Mouse (Mus musculus) forebrain, embryonic 16.5 days (tissue): ENCODE results near the gene Mrpl33. TPM values are rescaled to one million over a fixed set of nuclear protein-coding genes. Genes with fewer than 3 reads are reported as not detected.
"Not testable (repeated sequence)": the region's sequence is repeated elsewhere in the genome, so short reads cannot be mapped to it uniquely, and the experiment has no call there.

Experiments
- ATAC-seq: fragments of 200-750 bp; cut with Nextera tagmentation; 2 replicates; pipeline ENCODE4 v1.8.0; 2017; ENCODE audit warnings: mild to moderate bottlenecking, moderate library complexity
- H3K27ac ChIP-seq: fragments of 300-500 bp; sonication (generic); 2 replicates; pipeline ENCODE4 v1.5.1; 2014; ENCODE audit warnings: low read length, control low read depth
- H3K27me3 ChIP-seq: fragments of 300-500 bp; sonication (generic); replicated peaks from 2 replicates; pipeline ENCODE4 v1.6.1; 2014; ENCODE audit warnings: low read length; ENCODE audit not compliant: control insufficient read depth, insufficient read depth
- H3K36me3 ChIP-seq: fragments of 300-500 bp; sonication (generic); 2 replicates; pipeline ENCODE4 v1.6.1; 2014; ENCODE audit not compliant: control insufficient read depth, insufficient read depth
- H3K4me1 ChIP-seq: fragments of 300-500 bp; sonication (generic); replicated peaks from 2 replicates; pipeline ENCODE4 v1.6.1; 2014; ENCODE audit warnings: low read length; ENCODE audit not compliant: control insufficient read depth, insufficient read depth
- H3K4me2 ChIP-seq: fragments of 300-500 bp; sonication (generic); 2 replicates; pipeline ENCODE4 v1.6.1; 2014; ENCODE audit warnings: mild to moderate bottlenecking, low read length, control low read depth
- H3K4me3 ChIP-seq: fragments of 300-500 bp; sonication (generic); replicated peaks from 2 replicates; pipeline ENCODE4 v1.5.1; 2014; ENCODE audit warnings: mild to moderate bottlenecking, low read length, control low read depth
- H3K9ac ChIP-seq: fragments of 300-500 bp; sonication (generic); replicated peaks from 2 replicates; pipeline ENCODE4 v1.6.1; 2014; ENCODE audit warnings: low read depth, low read length, control low read depth
- H3K9me3 ChIP-seq: fragments of 300-500 bp; sonication (generic); 2 replicates; pipeline ENCODE4 v1.6.1; 2016; ENCODE audit warnings: low read length; ENCODE audit not compliant: control insufficient read depth
- WGBS: fragments of 180-500 bp; shearing (Covaris S2); extraction: QIAGEN DNeasy Blood & Tissue Kit; methylation state at CpG from one replicate; pipeline ENCODE4 v1.1.7; 2014; 5-methylcytosine and 5-hydroxymethylcytosine counted together
- polyA plus RNA-seq: library from polyadenylated mRNA; unstranded; fragments of >200 nt; fragmentation: Nextera tagmentation; extraction: Ambion mirVana; gene quantifications from 2 replicates; pipeline ENCODE4 v1.2.1, GENCODE M21; 2015

The Mrpl33 gene
- polyA plus RNA-seq, 1 experiment from 2014 or later = 196 TPM

GRCm38 (mm10) chr5:31588672-31589071, 8.1 kb upstream of the Mrpl33 start:
- 84% methylated on average over 8 of the region's 8 CpGs for WGBS
- H3K27me3 ChIP-seq, H3K4me2 ChIP-seq, H3K36me3 ChIP-seq, H3K9me3 ChIP-seq, H3K4me3 ChIP-seq, H3K4me1 ChIP-seq, H3K27ac ChIP-seq, H3K9ac ChIP-seq, ATAC-seq: not testable (repeated sequence)

- Histone ChIP-seq H3K27ac (peak overlapping the region; percentile 26; the same call in 1 of the 2 replicates), H3K36me3 (no peaks in the 10 kb centered on the region), H3K4me1 (no peaks in the 10 kb centered on the region; the same call in 1 of the 2 replicates), H3K9ac (no peak overlapping the region), H3K27me3 (no peaks in the 10 kb centered on the region), H3K9me3 (peaks cover 3% of the 10 kb centered on the region; the same call in 1 of the 2 replicates), H3K4me2 (no peak overlapping the region), H3K4me3 (no peak overlapping the region)
- 52% methylated on average over 14 of the region's 14 CpGs for WGBS
- ATAC-seq = peak; percentile 72
These were observed 6.9 kb upstream of the Mrpl33 start for GRCm38 (mm10) chr5:31589711-31590319.

- H3K27ac ChIP-seq = no peak overlapping the region
These were observed 5.6 kb upstream of the Mrpl33 start for GRCm38 (mm10) chr5:31591122-31591521.

GRCm38 (mm10) chr5:31595868-31596267, 867 bp upstream of the Mrpl33 start:
- Histone ChIP-seq H3K27me3 (no peaks in the 10 kb centered on the region), H3K4me2 (no peak overlapping the region), H3K36me3 (no peaks in the 10 kb centered on the region), H3K9ac (no peak overlapping the region), H3K9me3 (no peaks in the 10 kb centered on the region), H3K4me3 (no peak overlapping the region), H3K4me1 (peaks cover 10% of the 10 kb centered on the region), H3K27ac (no peak overlapping the region)
- ATAC-seq = no peak
- WGBS = 54% methylated on average over 4 of the region's 4 CpGs

More at GRCm38 (mm10) chr5:31591122-31591521, 5.6 kb upstream of the Mrpl33 start:
- Histone ChIP-seq H3K9me3 (peaks cover 3% of the 10 kb centered on the region; the same call in 1 of the 2 replicates), H3K4me1 (no peaks in the 10 kb centered on the region; the same call in 1 of the 2 replicates), H3K36me3 (no peaks in the 10 kb centered on the region), H3K4me2 (no peak overlapping the region), H3K4me3 (no peak overlapping the region), H3K9ac (no peak overlapping the region), H3K27me3 (no peaks in the 10 kb centered on the region)
- 94% methylated on average over 7 of the region's 7 CpGs for WGBS
- ATAC-seq = no peak

- Histone ChIP-seq H3K9me3 (no peaks in the 10 kb centered on the region), H3K4me3 (no peak overlapping the region), H3K9ac (no peak overlapping the region), H3K4me1 (peaks cover 10% of the 10 kb centered on the region), H3K36me3 (no peaks in the 10 kb centered on the region), H3K4me2 (no peak overlapping the region), H3K27ac (no peak overlapping the region), H3K27me3 (no peaks in the 10 kb centered on the region)
- ATAC-seq = no peak
- 65% methylated on average over 6 of the region's 6 CpGs for WGBS
These were observed 752 bp downstream of the Mrpl33 start for GRCm38 (mm10) chr5:31597430-31597944.

- Histone ChIP-seq H3K27ac (no peak overlapping the region), H3K9ac (no peak overlapping the region), H3K4me3 (no peak overlapping the region), H3K9me3 (no peaks in the 10 kb centered on the region), H3K4me1 (peaks cover 10% of the 10 kb centered on the region), H3K36me3 (no peaks in the 10 kb centered on the region), H3K27me3 (no peaks in the 10 kb centered on the region), H3K4me2 (no peak overlapping the region)
- ATAC-seq = no peak
- 79% methylated on average over 7 of the region's 7 CpGs for WGBS
These were observed 1.4 kb downstream of the Mrpl33 start for GRCm38 (mm10) chr5:31598121-31598520.

GRCm38 (mm10) chr5:31598579-31598978, 1.8 kb downstream of the Mrpl33 start:
- WGBS = 53% methylated on average over 4 of the region's 4 CpGs
- Histone ChIP-seq H3K4me3 (no peak overlapping the region), H3K9ac (no peak overlapping the region), H3K27ac (no peak overlapping the region), H3K9me3 (no peaks in the 10 kb centered on the region), H3K4me2 (no peak overlapping the region), H3K27me3 (no peaks in the 10 kb centered on the region), H3K36me3 (no peaks in the 10 kb centered on the region), H3K4me1 (peaks cover 10% of the 10 kb centered on the region)
- ATAC-seq = no peak

- H3K27me3 ChIP-seq = no peaks in the 10 kb centered on the region
- no peak for ATAC-seq
- 85% methylated on average over 2 of the region's 2 CpGs for WGBS
- no peak overlapping the region for H3K4me2 ChIP-seq
- no peak overlapping the region for H3K9ac ChIP-seq
- H3K4me1 ChIP-seq = peaks cover 10% of the 10 kb centered on the region
- H3K27ac ChIP-seq = no peak overlapping the region
- no peaks in the 10 kb centered on the region for H3K9me3 ChIP-seq
- no peak overlapping the region for H3K4me3 ChIP-seq
- no peaks in the 10 kb centered on the region for H3K36me3 ChIP-seq
These were observed 2.4 kb downstream of the Mrpl33 start for GRCm38 (mm10) chr5:31599161-31599560.

- Histone ChIP-seq H3K4me2 (no peak overlapping the region), H3K9me3 (no peaks in the 10 kb centered on the region), H3K4me1 (peaks cover 10% of the 10 kb centered on the region), H3K27me3 (no peaks in the 10 kb centered on the region), H3K27ac (no peak overlapping the region), H3K9ac (no peak overlapping the region), H3K36me3 (no peaks in the 10 kb centered on the region), H3K4me3 (no peak overlapping the region)
- WGBS = 82% methylated on average over 7 of the region's 7 CpGs
- ATAC-seq = no peak
These were observed 4.5 kb downstream of the Mrpl33 start for GRCm38 (mm10) chr5:31601162-31601722.
